Mouse (Mus musculus) forebrain, embryonic 16.5 days (tissue): ENCODE measurements around the gene Zfyve21. TPM values are rescaled to one million over a fixed set of nuclear protein-coding genes. Genes with fewer than 3 reads are reported as not detected.
A peak's percentile ranks its signal among the peaks of the same experiment; 100 is the strongest.

Source experiments
- ATAC-seq: fragments of 200-750 bp; cut with Nextera tagmentation; 2 replicates; pipeline ENCODE4 v1.8.0; 2017; ENCODE audit warnings: mild to moderate bottlenecking, moderate library complexity
- H3K27ac ChIP-seq: fragments of 300-500 bp; sonication (generic); 2 replicates; pipeline ENCODE4 v1.5.1; 2014; ENCODE audit warnings: low read length, control low read depth
- H3K27me3 ChIP-seq: fragments of 300-500 bp; sonication (generic); replicated peaks from 2 replicates; pipeline ENCODE4 v1.6.1; 2014; ENCODE audit warnings: low read length; ENCODE audit not compliant: control insufficient read depth, insufficient read depth
- H3K36me3 ChIP-seq: fragments of 300-500 bp; sonication (generic); 2 replicates; pipeline ENCODE4 v1.6.1; 2014; ENCODE audit not compliant: control insufficient read depth, insufficient read depth
- H3K4me1 ChIP-seq: fragments of 300-500 bp; sonication (generic); replicated peaks from 2 replicates; pipeline ENCODE4 v1.6.1; 2014; ENCODE audit warnings: low read length; ENCODE audit not compliant: control insufficient read depth, insufficient read depth
- H3K4me2 ChIP-seq: fragments of 300-500 bp; sonication (generic); 2 replicates; pipeline ENCODE4 v1.6.1; 2014; ENCODE audit warnings: mild to moderate bottlenecking, low read length, control low read depth
- H3K4me3 ChIP-seq: fragments of 300-500 bp; sonication (generic); replicated peaks from 2 replicates; pipeline ENCODE4 v1.5.1; 2014; ENCODE audit warnings: mild to moderate bottlenecking, low read length, control low read depth
- H3K9ac ChIP-seq: fragments of 300-500 bp; sonication (generic); replicated peaks from 2 replicates; pipeline ENCODE4 v1.6.1; 2014; ENCODE audit warnings: low read depth, low read length, control low read depth
- H3K9me3 ChIP-seq: fragments of 300-500 bp; sonication (generic); 2 replicates; pipeline ENCODE4 v1.6.1; 2016; ENCODE audit warnings: low read length; ENCODE audit not compliant: control insufficient read depth
- WGBS: fragments of 180-500 bp; shearing (Covaris S2); extraction: QIAGEN DNeasy Blood & Tissue Kit; methylation state at CpG from one replicate; pipeline ENCODE4 v1.1.7; 2014; 5-methylcytosine and 5-hydroxymethylcytosine counted together
- polyA plus RNA-seq: library from polyadenylated mRNA; unstranded; fragments of >200 nt; fragmentation: Nextera tagmentation; extraction: Ambion mirVana; gene quantifications from 2 replicates; pipeline ENCODE4 v1.2.1, GENCODE M21; 2015

Zfyve21 gene
- polyA plus RNA-seq = 37.6 and 40.1 TPM in 2 replicates

- ATAC-seq = peak; percentile 100
- Histone ChIP-seq H3K4me2 (peak within 1 kb of the TSS; percentile 92), H3K4me1 (peaks cover 33% of the 10 kb centered on the region), H3K27ac (peak within 1 kb of the TSS; percentile 64), H3K36me3 (no peaks in the 10 kb centered on the region), H3K4me3 (peak within 1 kb of the TSS; percentile 81), H3K9me3 (no peaks in the 10 kb centered on the region), H3K27me3 (no peaks in the 10 kb centered on the region), H3K9ac (peak within 1 kb of the TSS; percentile 76)
- under 1% methylated on average over 67 of the region's 87 CpGs for WGBS
These were observed at the start of gene Zfyve21, which contains the start of gene Xrcc3 for GRCm38 (mm10) chr12:111813766-111814617. Gene Zfyve21, plus strand, starts transcription at chr12:111814170. Gene Xrcc3, minus strand, starts transcription at chr12:111813873.

DNA sequence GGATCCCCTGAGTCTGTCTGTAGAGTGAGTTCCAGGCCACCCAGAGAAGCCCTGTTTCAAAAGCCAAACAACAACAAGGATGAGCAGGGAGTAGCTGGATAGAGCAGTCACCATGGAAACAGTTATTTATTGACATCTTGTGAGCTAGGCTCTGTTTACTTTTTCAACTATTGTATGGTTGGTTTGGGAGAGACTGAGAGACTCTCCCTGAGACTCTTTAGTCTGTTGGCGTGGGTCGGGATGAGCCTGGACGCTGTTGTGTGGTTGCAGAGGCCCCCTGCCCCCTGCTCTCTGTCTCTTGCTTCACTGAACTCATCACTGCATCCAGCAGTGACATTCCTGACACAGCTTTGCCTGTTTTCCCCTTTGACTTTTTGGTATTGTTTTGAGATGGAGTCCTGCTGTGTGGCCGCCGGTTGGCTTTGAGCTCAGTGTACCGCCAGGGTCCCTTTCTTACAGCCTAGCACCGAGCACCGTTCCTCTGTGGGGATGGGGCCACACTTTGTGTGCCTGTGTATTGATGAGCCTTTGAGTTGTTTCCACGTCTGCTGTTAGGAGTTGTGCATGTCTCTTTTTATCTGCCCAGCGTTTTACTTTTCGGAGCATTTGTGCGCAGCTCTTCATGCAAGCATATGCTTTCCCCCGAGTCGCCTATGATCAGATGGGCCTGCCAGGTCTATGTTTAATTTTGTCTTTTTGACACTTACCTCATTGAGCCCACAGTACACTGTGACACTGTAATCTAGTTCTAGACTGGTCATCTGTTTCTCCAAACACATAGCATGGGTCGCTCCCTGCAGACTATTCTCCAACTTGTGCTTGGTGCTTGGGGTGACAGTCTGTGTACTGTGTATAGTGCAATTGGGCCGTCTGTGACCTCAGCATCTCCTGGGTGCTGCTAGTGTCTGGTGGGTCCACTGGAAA lies 47.4 kb upstream of the Zfyve21 start:
- Histone ChIP-seq H3K4me1 (peaks cover 35% of the 10 kb centered on the region), H3K9ac (no peak overlapping the region; the same call in 1 of the 2 replicates), H3K36me3 (no peaks in the 10 kb centered on the region), H3K4me3 (no peak overlapping the region), H3K9me3 (no peaks in the 10 kb centered on the region), H3K27ac (no peak overlapping the region), H3K27me3 (no peaks in the 10 kb centered on the region), H3K4me2 (no peak overlapping the region)
- 26% methylated on average over 16 of the region's 16 CpGs for WGBS
- ATAC-seq = 0 out of 2 replicates have a peak, but pooled peaks have one; percentile 18

DNA sequence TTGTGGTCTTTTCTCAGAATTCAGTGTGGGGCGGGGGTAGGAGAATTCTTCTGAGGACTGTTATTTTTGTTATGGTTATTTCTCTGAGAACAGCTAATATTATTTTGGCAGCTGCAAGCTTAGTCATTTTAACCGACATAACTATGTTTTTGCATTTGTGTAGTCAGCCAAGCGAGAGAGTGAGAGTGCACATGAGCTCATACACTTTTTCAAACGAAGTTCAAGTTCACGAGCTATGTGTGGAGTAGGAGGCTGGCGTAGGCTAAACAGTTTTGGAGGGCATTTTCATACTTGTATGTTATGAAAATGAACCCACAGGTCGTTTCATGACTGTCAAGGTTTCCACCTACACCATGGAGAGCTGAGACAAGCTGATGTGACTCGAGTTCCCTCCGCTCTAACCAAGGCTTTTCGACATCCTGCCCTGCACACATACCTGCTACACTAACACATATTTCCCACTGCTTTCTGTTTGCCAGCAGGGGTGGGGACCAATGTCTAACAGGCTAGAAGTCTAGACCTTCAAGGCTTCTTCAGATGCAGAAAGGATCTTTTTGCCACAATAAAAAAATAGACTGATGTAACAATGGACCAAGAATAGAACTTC lies 45.5 kb upstream of the Zfyve21 start:
- no peak for ATAC-seq
- H3K36me3 ChIP-seq = peaks cover 6% of the 10 kb centered on the region; the same call in 1 of the 2 replicates
- H3K9ac ChIP-seq = no peak overlapping the region
- no peak overlapping the region for H3K4me3 ChIP-seq
- no peaks in the 10 kb centered on the region for H3K27me3 ChIP-seq
- no peaks in the 10 kb centered on the region for H3K9me3 ChIP-seq
- no peak overlapping the region for H3K4me2 ChIP-seq
- H3K4me1 ChIP-seq = peaks cover 31% of the 10 kb centered on the region
- H3K27ac ChIP-seq = no peak overlapping the region; the same call in 1 of the 2 replicates
- WGBS = 92% methylated on average over 10 of the region's 10 CpGs

- ATAC-seq = peak; percentile 72
- Histone ChIP-seq H3K4me2 (no peak overlapping the region), H3K4me1 (peaks cover 31% of the 10 kb centered on the region), H3K4me3 (no peak overlapping the region), H3K9ac (no peak overlapping the region), H3K9me3 (no peaks in the 10 kb centered on the region), H3K27ac (peak overlapping the region; percentile 71), H3K36me3 (peaks cover 14% of the 10 kb centered on the region), H3K27me3 (no peaks in the 10 kb centered on the region)
- WGBS = 22% methylated on average over 10 of the region's 10 CpGs
These were observed 44.7 kb upstream of the Zfyve21 start for GRCm38 (mm10) chr12:111769306-111769705.

GRCm38 (mm10) chr12:111769816-111770577 lies 44.0 kb upstream of the Zfyve21 start:
- H3K4me2 ChIP-seq = no peak overlapping the region
- no peaks in the 10 kb centered on the region for H3K9me3 ChIP-seq
- H3K4me1 ChIP-seq = peaks cover 31% of the 10 kb centered on the region
- H3K4me3 ChIP-seq = no peak overlapping the region
- no peaks in the 10 kb centered on the region for H3K27me3 ChIP-seq
- H3K36me3 ChIP-seq = peaks cover 18% of the 10 kb centered on the region
- 62% methylated on average over 8 of the region's 9 CpGs for WGBS
- H3K9ac ChIP-seq = no peak overlapping the region
- no peak for ATAC-seq
- peak overlapping the region; percentile 71 for H3K27ac ChIP-seq

DNA sequence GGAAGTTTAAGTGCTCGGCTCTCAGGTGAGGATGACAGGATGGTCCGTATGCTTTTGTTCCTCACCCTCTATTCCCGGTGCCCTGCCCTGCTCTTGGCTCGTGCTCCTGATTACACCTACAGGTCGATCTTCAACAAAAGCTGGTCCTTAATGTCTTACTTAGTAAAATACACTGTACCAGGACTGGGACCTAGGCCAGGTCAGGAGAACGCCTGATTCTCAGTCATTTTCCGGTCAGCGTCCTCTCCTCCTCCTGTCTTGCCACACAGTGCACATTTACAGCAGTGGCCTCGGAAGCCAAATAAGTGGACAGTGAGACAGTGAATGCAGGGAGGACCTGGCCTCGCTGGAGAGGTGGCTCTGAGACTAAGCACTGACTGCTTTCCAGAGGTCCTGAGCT lies 43.3 kb upstream of the Zfyve21 start:
- no peak for ATAC-seq
- H3K27me3 ChIP-seq = no peaks in the 10 kb centered on the region
- WGBS = 87% methylated on average over 10 of the region's 10 CpGs
- H3K9me3 ChIP-seq = no peaks in the 10 kb centered on the region
- peaks cover 29% of the 10 kb centered on the region for H3K4me1 ChIP-seq
- no peak overlapping the region for H3K4me3 ChIP-seq
- H3K36me3 ChIP-seq = peaks cover 18% of the 10 kb centered on the region
- no peak overlapping the region for H3K9ac ChIP-seq
- no peak overlapping the region for H3K27ac ChIP-seq
- H3K4me2 ChIP-seq = no peak overlapping the region

- H3K4me1 ChIP-seq = peaks cover 11% of the 10 kb centered on the region
- no peak overlapping the region for H3K4me3 ChIP-seq
- H3K27me3 ChIP-seq = no peaks in the 10 kb centered on the region
- H3K36me3 ChIP-seq = peaks cover 36% of the 10 kb centered on the region
- WGBS = 94% methylated on average over 16 of the region's 16 CpGs
- no peaks in the 10 kb centered on the region for H3K9me3 ChIP-seq
- H3K9ac ChIP-seq = no peak overlapping the region
- ATAC-seq = no peak
- no peak overlapping the region for H3K4me2 ChIP-seq
- H3K27ac ChIP-seq = no peak overlapping the region
These were observed 39.8 kb upstream of the Zfyve21 start for GRCm38 (mm10) chr12:111774156-111774555.

DNA sequence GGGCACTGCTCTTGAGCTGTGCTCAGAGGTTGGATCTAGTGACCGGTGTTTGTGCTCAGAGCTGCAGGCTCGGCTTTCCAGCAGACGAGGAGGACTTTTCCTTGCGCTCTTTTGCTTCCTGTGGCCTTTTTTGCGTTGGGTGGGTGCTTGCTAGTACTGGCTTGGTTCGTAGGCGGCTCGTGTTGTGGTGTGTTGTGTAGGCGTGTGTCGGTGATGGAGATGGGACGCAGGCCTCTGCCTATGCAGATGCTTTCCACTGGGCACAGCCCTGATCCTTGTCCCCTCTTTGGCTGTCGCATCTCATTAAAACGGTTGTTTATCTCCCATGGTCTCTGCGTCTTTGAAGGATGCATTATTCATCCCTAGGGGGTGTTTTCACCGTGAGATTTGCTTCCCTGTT lies 39.1 kb upstream of the Zfyve21 start:
- Histone ChIP-seq H3K9me3 (no peaks in the 10 kb centered on the region), H3K27me3 (no peaks in the 10 kb centered on the region), H3K9ac (no peak overlapping the region), H3K36me3 (peaks cover 43% of the 10 kb centered on the region), H3K4me1 (peaks cover 4% of the 10 kb centered on the region), H3K4me2 (no peak overlapping the region), H3K4me3 (no peak overlapping the region), H3K27ac (no peak overlapping the region)
- 83% methylated on average over 15 of the region's 15 CpGs for WGBS
- ATAC-seq = no peak
